Mouse (Mus musculus): ENCODE results near the gene Ovch2.

Gene Ovch2

GRCm38 (mm10) chr7:107744454-107744853 lies 56.6 kb downstream of the Ovch2 start:
- no peak for DNase-seq (ENCODE audit: low read depth)

GRCm38 (mm10) chr7:107742963-107743465 lies 58.0 kb downstream of the Ovch2 start:
- DNase-seq (ENCODE audit: low read depth), result no peak

GRCm38 (mm10) chr7:107738726-107739125 lies 62.3 kb downstream of the Ovch2 start:
- DNase-seq (ENCODE audit: low read depth), result peak; percentile 40

GRCm38 (mm10) chr7:107733162-107733561 lies 67.8 kb downstream of the Ovch2 start:
- DNase-seq (ENCODE audit: low read depth), result no peak
